Mouse (Mus musculus): ENCODE results near the gene Rabgap1l.
"Not testable (repeated sequence)": the region's sequence is repeated elsewhere in the genome, so short reads cannot be mapped to it uniquely, and the experiment has no call there.

Rabgap1l gene

DNA sequence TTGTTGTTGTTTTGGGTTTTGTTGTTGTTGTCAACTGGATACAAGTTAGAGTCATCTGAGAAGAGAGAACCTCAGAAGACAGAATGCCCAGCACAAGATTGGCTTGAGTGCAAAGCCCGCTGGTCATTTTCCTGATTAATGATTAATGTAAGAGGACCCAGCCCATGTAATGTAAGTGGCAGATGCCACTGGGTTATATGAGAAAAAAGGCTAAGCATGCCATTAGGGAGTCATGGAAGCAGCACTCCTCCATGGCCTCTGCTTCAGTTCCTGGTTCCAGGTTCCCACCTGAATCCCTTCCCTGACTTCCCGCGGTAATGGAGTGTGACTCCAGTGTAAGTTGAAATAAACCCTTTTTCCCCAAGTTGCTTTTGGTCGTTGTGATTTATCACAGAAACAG is 480.4 kb downstream of the Rabgap1l start:
- no peak for DNase-seq (ENCODE audit: low spot score)

DNA sequence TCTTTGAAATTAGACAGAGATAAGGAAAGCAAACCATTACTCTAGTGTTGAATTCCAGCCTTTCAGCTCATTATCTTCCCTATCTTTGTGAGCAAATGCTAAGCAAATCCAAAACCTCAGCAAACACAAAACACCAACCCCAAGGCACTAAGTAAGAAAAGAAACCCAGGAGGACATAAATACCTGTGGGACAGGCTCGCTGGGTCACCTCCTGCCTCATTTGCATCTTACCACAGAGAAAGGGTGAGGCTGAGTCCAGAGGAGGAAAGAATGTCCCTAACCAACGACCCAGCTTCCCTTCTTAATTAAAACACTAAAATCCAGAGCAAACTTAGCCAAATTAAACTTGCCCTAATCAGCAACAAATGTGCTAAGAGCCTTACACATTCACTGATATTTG is 481.1 kb downstream of the Rabgap1l start:
- no peak for DNase-seq (ENCODE audit: low spot score)

DNA sequence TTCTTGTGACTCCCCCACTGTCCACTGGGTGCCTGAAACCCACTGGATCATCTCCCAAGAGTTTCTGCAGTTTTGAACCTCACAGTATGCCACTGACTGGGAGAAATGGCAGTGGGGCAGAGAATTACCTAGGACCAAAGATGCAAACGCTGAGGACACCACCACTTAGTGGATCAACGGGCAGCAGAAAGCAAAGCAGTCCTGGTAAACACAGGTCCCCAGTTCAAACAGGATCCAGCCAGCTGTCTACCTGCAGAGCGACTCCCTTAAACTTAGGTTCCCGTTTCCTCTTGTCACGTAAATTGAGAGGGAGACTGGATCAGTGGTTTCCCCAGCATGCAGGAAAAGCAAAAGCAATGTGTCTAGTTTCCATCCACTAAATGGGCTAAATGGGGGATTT is 483.1 kb downstream of the Rabgap1l start:
- no peak for DNase-seq (ENCODE audit: low spot score)

DNA sequence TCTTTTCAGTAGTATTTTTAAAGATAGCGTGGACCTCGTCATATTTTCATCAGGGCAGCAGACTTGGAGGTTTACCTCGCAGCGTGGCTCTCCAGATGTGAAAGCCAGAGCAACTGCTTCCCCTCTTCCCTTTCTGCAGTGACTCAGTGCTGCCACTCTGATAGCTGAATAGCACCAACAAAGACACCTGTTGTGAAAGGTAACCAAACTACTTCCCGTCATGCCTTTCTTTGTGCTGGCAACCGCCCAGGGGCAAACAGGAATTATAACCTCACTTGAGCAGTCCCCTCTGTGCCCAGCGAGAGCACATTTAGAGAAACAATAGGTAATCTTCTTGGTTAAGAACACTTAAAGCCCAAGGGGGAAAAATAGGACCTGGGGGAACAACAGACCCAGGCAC is 484.0 kb downstream of the Rabgap1l start:
- DNase-seq (ENCODE audit: low spot score) = peak; percentile 15

DNA sequence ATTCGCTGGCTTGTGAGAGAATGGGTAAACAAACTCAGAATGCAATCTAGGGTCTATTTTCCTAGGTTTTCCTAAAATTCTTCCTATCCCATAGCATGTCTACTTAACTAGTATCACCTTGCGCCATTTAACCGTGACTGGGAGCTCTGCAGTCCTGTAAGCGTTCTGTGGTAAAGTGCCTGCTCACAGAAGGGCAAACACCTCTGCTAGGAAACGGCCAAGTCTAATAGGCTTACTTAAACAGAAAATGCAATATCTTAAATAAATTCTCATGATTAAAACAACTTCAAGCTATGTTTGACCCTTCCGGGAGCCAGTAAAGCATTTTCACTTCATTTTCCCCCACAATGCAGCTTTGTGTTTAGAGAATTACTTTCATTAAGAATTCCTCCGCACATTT is 484.5 kb downstream of the Rabgap1l start:
- no peak for DNase-seq (ENCODE audit: low spot score)

DNA sequence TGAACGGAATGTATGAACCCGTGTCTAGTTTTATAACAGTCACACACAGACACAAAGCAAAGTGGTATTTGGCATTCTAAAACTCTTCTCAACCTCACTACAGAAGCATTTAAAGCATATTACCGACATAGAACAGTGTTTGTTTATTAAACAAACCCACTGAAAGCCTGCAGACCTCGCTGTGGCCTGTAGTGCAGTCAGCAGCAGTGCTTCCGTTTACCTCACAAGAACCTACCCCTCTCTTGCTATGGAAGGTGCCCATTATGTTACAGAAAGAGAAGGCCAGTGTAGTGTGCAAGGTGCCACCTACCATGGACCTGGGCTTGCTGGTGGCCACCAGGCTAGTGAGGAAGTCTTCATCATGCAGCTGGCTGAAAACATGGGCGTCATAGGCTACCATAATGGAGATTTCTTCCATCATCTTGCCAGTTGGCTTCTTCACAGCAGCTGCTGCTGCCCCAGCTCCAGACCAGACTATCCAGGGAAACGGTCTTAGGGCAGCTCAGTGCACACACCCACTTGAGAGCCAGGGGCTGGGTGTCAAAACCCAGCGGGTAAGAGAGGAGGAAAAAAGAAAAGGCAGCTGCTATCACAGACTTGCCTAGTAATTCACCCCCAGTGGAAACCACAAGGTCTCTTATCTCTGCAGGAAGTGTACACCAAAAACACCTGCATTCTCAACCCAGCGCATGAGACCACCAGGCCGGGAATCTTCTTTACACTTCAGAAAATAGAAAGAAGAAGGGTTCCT is 486.0 kb downstream of the Rabgap1l start:
- DNase-seq (ENCODE audit: low spot score) = no peak

DNA sequence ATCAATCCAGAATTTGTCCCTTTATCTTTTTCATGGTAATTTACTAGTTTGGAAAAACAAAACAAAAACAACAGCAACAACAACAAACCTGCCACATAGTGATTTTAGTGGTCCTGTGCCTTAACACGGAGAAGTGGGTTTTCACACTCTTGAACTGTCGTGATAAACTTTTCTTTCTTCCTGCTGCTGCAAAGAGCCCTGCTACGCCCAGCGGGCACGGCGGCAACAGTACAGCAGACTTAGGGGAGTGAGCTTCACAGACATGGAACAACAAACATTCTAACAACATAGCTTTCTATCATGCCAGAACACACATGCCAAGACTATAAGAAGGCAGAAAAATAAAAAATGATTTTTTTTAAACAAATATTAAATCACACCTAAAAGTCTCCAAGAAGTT is 486.7 kb downstream of the Rabgap1l start:
- DNase-seq (ENCODE audit: low spot score) = no peak

DNA sequence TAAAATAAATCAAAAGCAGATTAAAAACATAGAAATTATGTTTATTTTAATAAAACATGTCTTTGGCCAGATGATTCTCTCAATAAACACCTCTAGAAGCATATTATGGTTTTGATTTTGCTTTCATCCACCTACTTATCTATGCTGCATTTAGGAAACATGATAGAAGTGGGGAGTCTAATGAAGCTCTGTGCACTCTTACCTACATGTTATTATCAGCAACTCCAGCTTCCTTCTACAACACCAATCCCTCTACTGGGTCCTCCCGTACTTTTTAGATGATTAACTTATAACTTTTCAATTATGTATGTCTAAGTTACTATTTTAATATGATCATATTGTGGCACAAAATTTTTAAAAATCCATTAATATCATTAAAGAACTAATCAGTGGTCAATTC is 487.2 kb downstream of the Rabgap1l start:
- DNase-seq (ENCODE audit: low spot score) = no peak

DNA sequence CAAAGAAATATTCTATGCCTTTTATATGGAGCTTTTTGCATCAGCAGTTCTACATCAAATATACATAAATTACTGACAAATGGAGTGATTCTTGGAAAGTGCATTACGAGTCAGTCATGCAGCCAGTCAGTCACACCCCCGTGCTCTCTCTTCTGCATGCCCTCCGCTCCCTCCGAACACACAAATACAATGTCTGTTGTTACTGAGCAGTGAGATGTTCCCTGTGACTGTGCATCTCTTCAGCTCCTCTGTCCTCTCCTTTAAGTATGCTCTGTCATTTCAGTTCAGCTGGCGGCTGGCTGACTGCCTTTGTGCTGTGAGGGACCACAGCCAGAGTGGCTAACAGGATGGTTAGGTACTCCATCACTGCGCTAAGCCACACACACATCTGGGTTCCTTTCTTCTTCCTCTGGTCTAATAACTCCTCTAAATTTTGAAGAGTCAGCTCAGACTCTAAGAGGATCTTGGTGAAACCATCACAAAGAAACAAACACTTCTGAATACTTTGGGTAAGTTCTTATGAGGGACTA is 488.0 kb downstream of the Rabgap1l start:
- DNase-seq (ENCODE audit: low spot score) = no peak

DNA sequence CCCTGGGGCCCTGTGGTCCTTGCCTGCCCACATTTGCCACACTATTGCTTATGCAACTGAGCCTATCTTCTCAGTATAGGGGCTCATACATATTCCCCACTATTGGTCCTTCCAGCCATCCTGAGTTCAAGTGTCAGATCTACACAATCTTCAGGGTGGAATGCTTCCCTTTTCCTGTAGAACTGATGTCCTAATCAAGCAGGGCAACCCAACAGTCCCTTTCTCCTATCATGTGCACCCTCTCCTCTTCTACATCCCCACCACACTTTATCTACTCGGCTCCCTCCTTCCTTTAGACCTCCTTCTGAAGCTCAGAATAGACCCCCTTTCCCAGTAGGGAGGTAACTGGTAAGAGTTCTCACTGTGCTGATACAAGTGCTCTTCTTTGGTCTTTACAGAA is 490.7 kb downstream of the Rabgap1l start:
- no peak for DNase-seq (ENCODE audit: low spot score)

DNA sequence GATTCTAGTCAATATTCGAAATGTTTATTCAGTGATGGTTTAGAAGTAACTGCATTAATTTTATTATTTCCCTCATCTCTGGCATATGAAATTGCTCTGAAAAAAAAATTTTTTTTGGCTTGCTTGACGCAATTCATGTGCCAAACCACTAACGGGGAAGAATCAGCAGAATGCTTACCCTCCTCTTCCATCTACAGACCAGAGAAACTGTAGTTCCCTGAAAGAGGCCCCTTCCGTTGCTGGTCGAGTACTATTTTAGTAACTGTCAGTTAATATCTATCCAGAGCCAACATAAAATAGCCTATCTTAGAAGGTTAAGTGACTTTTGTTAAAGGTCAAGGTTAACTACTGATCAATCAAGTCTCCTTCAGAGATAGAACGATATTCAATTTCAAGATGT is 491.9 kb downstream of the Rabgap1l start:
- DNase-seq (ENCODE audit: low spot score) = no peak

DNA sequence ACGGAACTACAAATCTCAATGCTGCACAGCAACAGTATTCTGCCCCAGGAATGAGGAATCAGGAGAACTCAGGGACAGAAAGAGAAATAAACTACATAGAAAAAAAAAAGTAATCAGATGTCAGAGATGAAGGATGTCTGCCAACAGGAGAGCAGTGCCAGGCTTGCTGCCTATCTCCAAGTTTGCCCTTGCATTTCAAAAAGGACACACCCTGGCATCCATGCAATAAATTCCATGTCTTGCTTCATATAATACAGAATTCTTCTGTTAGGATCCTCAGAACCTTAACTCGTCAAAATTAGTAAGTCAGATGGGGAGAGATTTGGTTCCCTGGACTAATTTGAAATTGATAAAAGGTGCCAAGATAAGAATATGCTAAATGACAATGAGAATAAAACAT is 492.3 kb downstream of the Rabgap1l start:
- DNase-seq (ENCODE audit: low spot score) = no peak

DNA sequence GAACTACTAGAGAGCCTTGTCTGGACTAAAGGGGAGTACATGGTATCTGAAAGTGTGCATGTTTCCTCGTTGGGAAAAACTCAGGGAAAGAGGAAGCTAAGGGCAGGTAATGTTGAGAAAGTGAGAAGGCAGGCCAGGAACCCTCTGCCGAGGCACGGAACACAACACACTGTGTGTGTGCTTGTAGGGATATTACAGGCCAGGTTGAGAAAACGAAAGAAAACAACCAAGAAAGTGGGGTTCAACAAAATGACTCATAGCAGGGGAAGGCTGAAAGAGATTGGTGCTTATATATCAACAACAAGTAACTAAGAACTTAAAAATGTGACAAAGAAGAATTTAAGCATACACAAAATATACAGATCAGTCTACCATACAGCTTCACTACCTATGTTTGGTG is 493.0 kb downstream of the Rabgap1l start:
- no peak for DNase-seq (ENCODE audit: low spot score)

DNA sequence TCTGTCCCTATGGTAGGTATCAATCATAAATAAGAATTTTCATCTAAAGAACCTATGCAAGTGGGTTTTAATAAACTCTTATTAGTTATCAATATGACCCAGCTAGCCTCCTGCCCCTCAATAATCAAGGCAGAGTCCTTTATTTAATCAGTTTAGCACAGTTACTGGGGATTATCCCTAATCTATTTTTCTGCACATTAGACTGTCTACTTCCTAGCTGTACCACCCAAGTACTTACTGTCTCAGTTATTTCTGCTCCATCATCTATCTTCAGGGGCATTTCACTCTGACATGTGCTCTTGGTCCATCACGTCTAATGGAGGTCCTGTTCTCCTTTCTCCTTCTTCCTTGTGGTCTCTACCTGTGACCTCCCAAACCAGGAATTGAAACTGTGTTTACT is 494.1 kb downstream of the Rabgap1l start:
- DNase-seq (ENCODE audit: low spot score) = no peak

DNA sequence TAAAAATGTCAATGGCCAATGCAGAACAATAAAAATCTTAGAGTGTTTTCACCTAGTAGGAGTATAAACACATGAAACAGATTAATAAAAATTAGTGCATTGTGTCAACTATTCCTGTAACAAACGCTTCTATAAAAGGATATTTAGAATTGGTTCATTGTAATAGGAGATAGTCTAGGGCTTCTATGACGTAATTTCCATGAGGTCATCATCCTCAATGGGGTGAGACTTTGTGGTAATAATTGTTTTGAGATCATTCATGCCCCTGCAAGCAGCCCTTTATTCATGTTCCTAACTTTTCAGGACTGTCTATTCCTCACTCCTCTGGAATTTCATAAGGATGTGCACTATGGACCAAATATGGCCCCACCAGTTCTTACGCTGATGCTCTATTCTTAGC is 495.3 kb downstream of the Rabgap1l start:
- no peak for DNase-seq (ENCODE audit: low spot score)

DNA sequence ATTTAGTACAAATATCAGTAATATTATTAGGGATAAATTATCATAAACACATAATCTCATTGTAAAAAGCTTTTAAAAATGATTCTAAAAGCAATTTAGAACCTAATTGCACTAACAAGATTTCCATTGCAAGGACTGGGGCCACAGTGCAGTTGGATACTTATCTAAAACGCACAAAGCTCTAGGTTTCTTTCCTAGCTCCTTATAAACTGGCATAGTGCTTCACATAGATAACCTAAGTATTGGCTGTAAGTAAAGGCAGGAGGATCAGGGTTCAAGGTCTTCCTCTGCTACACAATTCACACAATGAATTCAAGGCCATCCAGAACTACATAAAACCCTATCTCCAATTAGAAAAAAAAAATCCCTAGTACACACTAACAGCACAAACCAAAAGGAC is 497.7 kb downstream of the Rabgap1l start:
- no peak for DNase-seq (ENCODE audit: low spot score)

DNA sequence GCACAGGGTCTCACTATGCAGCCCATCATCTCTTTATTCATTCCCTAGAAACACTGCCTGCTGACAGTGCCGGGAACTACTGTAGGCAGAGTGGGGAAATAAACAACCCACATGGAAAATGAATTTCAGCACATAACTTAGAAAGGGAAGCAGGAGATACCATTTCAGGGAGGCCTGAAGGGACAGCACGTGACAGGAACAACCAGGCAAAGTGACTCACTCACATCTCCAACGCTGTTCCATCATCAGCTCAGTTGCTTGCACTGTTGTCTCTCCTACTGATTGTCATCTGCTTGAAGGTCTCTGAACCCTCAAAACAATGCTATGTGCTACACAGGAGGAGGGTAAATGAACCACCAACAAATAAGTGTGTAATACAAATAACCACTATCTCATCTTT is 499.5 kb downstream of the Rabgap1l start:
- DNase-seq (ENCODE audit: low spot score) = no peak

DNA sequence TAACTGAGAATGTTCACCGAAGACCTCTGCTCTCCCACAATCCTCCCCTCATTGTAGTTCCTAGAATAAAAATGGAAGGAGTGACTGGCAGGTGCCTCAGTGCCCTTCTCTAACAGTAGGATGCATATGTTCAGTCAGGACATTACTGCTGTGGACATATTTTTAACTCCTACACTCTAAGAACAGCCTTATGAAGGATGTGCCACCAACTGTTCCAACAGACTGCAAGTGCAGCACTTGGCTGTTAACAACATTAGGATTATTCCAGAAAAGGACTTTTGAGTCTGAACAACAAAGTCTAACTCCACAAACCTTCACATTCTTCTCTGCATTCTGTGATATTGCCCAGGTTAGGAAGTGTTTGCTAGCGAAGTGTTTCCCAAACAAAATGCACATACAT is 501.0 kb downstream of the Rabgap1l start:
- no peak for DNase-seq (ENCODE audit: low spot score)

DNA sequence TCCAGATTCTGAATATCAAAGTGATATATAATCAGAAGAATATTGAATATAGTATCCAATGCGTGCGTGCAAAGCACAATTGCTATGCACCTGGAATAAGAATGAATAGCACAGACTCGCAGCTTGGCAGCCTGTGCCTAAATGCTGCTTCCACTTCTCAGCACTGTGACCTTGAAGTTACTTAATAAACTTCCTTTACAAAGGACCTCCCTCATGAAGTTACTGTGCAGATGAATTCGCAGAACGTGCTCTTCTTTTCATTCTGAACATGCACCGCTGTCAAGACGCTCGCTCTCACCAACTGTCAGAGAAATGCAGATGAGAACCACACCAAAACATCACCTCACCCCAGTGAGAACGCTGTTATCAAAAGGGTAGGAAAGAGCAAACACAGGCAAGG is 502.8 kb downstream of the Rabgap1l start:
- no peak for DNase-seq (ENCODE audit: low spot score)

DNA sequence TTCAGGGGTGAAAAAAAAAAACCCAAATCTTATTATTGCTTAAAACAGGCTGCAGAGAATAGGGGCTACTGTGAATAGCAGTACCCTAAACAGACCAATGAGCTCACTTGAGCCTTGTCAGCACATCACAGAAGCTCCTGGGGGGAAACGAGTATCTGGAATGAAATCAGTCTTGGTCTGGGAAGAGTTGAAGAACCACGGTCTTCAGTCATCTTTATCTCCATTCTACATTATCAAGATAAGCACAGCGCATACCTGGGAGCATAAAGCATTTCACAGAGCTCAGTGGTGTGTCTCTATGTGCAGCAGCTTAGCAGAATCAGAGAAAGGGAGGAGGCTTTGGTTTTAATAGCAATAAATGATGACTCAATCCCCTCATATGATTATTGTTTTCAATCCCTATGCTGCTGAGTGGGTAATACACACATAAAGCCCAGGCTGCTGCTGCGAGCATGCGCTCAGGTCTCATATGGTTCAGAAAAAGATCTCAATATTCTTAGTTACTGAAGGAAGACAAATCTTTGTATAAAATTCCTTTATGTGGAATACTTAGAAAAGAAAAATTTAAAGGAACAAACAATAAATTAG is 505.9 kb downstream of the Rabgap1l start:
- no peak for DNase-seq (ENCODE audit: low spot score)

DNA sequence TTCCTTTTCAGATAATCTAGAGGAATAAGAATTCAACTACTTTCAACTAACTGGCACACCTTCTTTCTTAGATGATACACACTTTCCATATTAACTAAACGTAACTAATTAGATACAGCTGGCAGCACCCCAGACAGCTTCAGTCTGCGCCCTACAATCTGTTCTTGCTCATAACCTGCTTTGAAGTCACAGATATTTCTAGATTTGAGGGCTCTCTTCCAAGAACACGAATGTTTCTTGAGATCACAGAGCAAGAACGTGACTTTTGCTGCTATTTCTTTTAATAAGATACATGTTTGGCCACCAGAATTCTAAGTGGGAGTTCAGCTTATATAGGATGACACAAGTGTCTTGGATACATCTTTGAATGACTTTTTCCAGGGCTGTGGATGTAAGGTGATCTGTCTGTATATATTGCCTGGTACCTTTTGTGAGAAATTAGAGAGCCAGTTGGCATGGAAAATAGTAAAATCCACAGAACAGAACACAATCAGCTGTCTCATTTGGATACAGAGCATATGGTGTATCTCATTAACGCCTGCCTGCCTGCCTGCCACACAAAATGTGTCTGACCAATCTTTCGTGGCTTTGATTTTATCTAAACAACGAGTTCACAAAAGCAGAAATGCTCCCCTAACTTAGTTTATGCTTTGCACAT is 506.5 kb downstream of the Rabgap1l start:
- no peak for DNase-seq (ENCODE audit: low spot score)

DNA sequence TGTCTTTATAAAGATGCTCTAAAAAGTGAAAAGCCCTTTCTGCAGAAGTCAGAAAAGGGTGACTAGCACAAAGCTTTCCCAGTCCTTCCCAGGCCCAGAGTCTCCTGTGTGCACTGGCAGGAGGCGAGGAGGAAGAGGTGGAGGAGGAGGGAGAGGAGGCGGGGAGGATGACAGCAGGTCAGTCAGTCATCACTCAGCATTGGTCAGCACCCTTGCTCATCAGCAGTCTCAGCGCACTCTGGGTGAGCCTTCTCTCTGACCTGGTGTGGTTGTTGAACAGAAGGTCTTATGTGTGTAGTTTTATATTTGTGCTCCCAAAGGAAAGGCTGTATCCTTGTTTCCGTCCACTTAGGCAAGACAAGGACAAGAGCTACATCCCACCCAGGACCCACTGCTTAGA is 508.8 kb downstream of the Rabgap1l start:
- no peak for DNase-seq (ENCODE audit: low spot score)

DNA sequence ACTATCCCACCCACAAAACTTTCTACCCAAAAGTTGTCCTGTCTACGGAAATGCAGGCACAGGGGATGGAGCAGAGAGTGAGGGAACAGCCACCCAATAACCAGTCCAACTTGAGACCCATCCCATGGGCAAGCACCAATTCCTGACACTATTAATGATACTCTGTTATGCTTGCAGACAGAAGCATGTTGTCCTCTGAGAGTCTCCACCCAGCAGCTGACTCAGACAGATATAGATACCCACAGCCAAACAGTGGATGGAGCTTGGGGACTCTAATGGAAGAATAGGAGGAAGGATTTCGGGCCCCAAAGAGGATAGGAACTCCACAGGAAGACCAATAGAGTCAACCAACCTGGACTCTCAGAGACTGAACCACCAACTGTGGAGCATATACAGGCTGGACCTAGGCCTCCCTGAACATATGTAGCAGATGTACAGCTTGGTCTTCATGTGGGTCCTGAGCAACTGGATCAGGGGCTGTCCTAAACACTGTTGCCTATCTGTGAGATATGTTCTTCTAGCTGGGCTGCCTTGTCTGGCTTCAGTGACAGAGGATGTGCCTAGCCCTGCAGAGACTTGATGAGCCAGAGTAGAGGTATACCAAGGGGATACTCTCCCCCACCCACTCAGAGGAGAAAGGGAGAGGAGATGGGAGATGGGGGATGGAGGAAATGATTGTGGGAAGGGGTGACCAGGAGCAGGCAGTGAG is 510.7 kb downstream of the Rabgap1l start:
- DNase-seq (ENCODE audit: low spot score) = not testable (repeated sequence)

Data from testis, postnatal 14 days (tissue).